Mouse (Mus musculus) megakaryocyte-erythroid progenitor cell, adult 5 weeks (primary cell): ENCODE data around the gene Syf2. TPM values are rescaled to one million over a fixed set of nuclear protein-coding genes. Genes with fewer than 3 reads are reported as not detected.

ENCODE experiments used
- polyA plus RNA-seq: library from polyadenylated mRNA; stranded (reverse); fragments of >175 nt; gene quantifications from 2 replicates; pipeline ENCODE4 v1.2.3, GENCODE M21; 2012

Gene Syf2
- polyA plus RNA-seq = 50.6 and 76.8 TPM in 2 replicates

GRCm38 (mm10) chr4:134930684-134931481 lies at the start of gene Syf2:
Gene Syf2 (plus strand): TSS chr4:134930898.

DNA sequence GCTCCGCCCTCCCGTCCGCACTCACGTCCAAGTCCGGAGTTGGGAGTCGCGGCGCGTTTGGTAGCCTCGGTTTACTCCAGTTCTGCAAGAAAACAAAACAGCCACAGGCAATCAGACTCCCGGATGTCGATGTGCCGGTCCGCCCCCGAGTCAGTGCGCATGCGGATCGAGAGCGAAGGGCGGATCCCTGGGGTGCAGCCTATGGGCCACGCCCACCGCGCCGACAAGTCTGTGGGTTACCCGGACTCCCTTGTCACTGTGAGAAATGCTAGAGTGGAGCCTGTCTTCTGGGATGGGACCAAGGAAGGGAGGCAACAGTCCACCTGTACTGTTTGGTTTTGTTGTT lies 15.9 kb upstream of the Syf2 start, which contains the start of gene Tmem50a:
Gene Tmem50a (minus strand): TSS at position 161 of the 346 bp plus-strand sequence.

DNA sequence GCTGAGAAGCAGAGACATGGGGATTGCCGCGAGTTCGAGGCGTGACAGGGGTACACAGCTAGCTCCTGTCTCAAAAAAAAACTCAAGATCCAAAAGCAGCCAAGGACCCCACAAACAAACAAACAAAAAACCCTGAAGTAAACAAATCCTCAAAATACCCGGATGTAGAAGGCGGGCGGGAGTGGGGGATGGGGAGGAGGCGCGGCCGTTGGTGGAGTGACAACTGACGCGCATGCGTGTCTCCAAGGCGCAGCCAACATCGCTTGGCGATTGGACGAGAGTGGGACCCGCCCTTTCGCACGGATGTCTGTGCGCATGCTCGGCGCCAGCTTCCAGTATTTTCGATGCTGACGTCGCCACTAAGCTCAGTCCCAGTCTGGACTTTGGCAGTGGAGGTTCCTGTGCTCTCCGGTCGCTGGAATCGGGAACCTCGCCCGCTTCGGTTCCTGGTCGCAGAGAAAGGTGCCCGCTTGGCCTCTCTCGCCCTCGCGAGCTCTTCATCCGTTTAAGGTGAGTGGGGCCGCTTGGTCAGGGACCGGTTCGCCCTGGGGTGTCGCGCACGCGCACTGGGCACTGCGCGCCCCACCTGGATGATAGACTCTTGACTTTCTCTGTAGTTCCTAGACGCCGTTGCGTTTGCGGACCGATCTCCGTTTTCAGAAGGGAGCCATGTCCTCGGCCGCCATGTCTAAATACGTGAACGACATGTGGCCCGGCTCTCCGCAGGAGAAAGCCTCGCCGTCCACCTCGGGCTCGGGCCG lies 7.3 kb upstream of the Syf2 start, which contains the start of gene Rsrp1:
Gene Rsrp1 (plus strand): TSS at position 335 of the 761 bp plus-strand sequence.

Other genes starting within 250 kb of the Syf2 start
- gene Man1c1, start 226.6 kb upstream of the Syf2 start, polyA plus RNA-seq = 16.9 and 25.1 TPM in 2 replicates
- 21.8 and 22.2 TPM in 2 replicates for gene Ldlrap1, start 162.9 kb upstream of the Syf2 start, polyA plus RNA-seq
- gene Maco1, start 77.6 kb upstream of the Syf2 start, polyA plus RNA-seq = 12.0 and 19.4 TPM in 2 replicates
- 8.3 and 8.5 TPM in 2 replicates for gene Rhd, start 66.4 kb upstream of the Syf2 start, polyA plus RNA-seq
- gene Tmem50a, start 15.9 kb upstream of the Syf2 start, polyA plus RNA-seq = 12.8 and 16.2 TPM in 2 replicates
- 294 and 324 TPM in 2 replicates for gene Rsrp1, start 7.3 kb upstream of the Syf2 start, polyA plus RNA-seq
- 342 and 401 TPM in 2 replicates for gene Runx3, start 189.8 kb downstream of the Syf2 start, polyA plus RNA-seq